Mouse (Mus musculus): ENCODE measurements around the gene Lhpp. TPM values are rescaled to one million over a fixed set of nuclear protein-coding genes. Genes with fewer than 3 reads are reported as not detected.

Lhpp gene
- total RNA-seq, 2 experiments from 2014 or later = 18.0 to 18.4 TPM

GRCm38 (mm10) chr7:132597251-132598041 is 13.0 kb upstream of the Lhpp start:
- peak in 1 of 2 experiments; percentile 34 for DNase-seq
- intact Hi-C loops (cut with DNase I) = no loop called here

DNA sequence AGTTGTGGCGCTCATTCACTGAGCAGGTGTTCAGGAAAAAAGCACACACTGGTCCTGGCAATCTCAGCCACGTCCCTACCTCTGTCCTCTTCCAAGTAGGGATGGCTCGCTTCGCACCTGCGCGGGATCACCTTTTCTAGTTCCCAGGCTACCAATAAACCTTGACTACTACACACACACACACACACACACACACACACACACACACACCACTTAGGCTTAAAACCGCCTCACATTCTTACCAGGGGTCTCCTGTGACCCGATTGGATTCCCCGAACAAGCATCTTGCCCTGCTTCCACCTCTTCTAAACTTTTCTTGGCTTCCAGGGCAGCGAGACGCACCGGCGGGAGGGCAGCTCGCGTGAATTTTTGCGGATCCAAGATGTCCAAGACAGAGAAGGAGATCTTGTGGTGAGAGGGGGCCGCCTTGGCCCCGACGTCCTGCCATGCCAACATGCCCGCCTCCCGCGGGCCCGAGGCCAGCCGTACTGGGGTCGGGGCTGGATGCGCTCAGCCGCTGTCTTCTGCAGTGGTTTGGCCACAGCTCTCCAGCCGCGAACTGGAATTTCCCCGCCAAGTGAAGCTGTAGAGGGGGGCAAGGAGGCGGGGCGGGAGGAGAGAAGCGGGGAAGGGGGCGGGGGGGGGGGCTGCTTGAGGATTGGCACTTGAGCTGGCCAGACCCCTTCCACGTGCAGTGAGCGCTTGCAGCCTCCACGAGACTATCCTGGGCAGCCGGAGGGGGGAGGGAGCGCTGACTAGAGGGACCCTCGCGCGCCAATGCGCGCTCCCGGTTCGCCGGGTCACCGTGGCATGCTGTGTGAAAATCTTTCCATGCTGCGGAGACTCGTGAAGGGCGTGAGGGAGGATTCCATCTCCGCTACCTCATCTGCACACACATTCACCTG is 11.1 kb upstream of the Lhpp start, which contains the start of gene Nkx1-2:
Gene Nkx1-2, minus strand, starts transcription at position 567 of the 905 bp plus-strand sequence.
- intact Hi-C loops (cut with DNase I) = no loop called here
- no peak for DNase-seq

DNA sequence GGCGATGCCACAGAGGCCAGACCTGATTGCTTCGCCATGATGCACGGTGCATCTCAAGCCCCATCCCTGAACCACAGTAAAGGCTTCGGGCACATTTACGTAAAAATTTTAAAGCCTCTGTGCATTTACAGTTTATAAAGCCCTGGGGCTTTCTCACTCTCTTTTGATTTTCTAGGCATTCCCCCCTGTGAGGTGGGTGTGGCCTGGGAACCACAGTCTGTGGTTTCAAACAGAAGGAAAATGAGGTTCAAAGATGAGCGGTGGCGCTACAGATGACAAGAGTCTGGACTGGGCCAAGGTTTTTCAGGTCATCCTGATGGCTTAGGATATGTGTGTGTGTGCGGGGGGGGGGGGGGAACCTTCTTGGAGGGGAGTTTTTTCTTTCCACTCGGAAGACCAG is 10.4 kb upstream of the Lhpp start:
- no peak for DNase-seq
- intact Hi-C loops (cut with DNase I) = no loop called here

- intact Hi-C loops (cut with DNase I) = no loop called here
- no peak for DNase-seq
Measured at GRCm38 (mm10) chr7:132600926-132601325, 9.5 kb upstream of the Lhpp start.

GRCm38 (mm10) chr7:132604720-132605119 is 5.7 kb upstream of the Lhpp start:
- no peak for DNase-seq
- intact Hi-C loops (cut with DNase I) = no loop called here

GRCm38 (mm10) chr7:132605689-132606088 is 4.7 kb upstream of the Lhpp start:
- intact Hi-C loops (cut with DNase I) = no loop called here

GRCm38 (mm10) chr7:132608316-132609020 is 2.0 kb upstream of the Lhpp start:
- intact Hi-C loops (cut with DNase I) = no loop called here
- DNase-seq = no peak

More at GRCm38 (mm10) chr7:132605689-132606088, 4.7 kb upstream of the Lhpp start:
- DNase-seq = no peak

DNA sequence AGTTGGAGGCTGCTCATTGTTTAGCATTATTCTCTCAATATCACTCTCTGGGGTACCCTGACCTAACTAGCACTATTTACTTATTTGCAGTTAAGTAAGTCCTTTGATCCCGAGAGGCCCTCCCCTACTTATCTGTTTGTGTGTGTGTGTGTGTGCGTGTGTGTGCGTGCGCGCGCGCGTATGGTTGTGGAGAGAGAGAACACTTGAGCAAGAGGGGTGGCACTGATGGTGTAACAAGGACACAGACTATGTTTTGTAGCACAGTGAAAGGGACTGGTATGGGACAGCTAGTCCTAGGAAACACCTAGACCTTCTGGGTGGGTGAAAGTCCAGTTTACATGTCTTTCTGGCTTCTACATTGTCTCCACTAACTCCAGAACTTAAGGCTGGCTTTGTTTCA is 1.1 kb downstream of the Lhpp start:
- intact Hi-C loops (cut with DNase I) = no loop called here
- DNase-seq = no peak

GRCm38 (mm10) chr7:132615346-132615745 is 4.9 kb downstream of the Lhpp start:
- DNase-seq = no peak

GRCm38 (mm10) chr7:132616391-132616790 is 6.0 kb downstream of the Lhpp start:
- intact Hi-C loops (cut with DNase I) = no loop called here
- DNase-seq = no peak

More at GRCm38 (mm10) chr7:132615346-132615745, 4.9 kb downstream of the Lhpp start:
- intact Hi-C loops (cut with DNase I) = no loop called here

GRCm38 (mm10) chr7:132617021-132617564 is 6.7 kb downstream of the Lhpp start:
- intact Hi-C loops (cut with DNase I) = no loop called here

GRCm38 (mm10) chr7:132619549-132619948 is 9.1 kb downstream of the Lhpp start:
- intact Hi-C loops (cut with DNase I) = no loop called here
- DNase-seq = no peak

More at GRCm38 (mm10) chr7:132617021-132617564, 6.7 kb downstream of the Lhpp start:
- DNase-seq = no peak

DNA sequence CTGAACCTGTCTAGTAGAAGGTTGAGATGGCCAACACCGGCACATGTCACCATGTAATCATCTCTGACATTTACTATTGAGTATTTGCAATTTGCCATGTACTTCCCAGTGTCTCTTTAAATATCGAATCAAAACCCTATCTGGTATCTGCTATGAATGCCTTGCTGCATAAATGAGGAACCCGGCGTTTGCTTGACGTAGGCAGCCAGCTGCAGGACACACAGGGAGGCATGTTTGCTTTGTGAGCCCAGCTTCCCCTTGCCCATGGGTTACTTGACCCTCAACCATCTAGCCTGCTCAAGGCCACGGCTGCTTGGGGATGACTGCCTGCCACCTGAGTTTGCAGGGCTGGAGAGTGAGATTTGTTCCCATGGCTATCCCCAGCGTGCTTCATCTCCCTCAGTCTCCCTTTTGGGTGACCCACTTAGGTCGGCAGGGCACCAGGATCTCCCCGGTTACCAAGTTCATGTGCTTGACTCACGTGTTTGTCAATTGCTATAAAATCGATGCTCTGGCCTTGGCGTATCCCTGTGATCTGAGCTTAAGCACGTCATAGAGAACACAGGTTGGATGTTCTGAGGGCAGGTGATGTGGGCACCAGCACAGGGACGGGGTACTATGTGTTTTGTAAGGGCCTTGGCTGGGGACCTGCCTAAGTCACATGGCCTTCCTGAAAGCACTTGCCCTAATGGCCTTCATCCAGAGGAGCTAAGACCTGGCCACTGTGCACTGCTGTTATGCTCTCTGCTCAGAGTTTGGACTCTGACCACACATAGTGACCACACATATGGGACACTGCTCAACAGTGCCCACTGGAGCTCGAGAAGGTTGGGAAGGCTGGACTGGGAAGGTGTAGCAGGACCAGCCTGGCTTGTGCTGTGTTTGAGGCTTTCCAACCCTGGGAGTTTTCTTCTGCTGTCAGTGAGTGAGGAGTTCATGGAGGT is 9.8 kb downstream of the Lhpp start:
- intact Hi-C loops (cut with DNase I) = no loop called here
- DNase-seq = no peak

DNA sequence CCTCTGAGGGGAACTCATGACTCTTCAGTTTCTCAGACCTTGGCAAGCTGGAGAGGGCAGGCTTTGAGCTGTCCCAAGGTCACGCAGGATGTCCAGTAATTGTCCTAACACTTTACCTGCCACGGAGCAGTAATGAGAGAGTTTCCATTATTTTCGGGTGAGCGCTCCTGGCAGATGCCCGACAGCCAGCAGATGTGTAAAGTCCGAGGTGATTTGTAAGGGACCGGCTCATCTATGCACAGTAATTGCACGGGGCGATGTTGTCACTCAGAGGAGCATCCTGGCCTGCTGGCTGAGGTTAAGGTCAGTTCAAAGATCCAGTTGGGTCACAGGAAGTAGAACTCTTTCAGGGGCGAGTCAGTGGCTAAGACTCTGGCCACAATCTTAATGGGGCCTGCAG is 13.7 kb downstream of the Lhpp start:
- intact Hi-C loops (cut with DNase I) = no loop called here
- DNase-seq = no peak

DNA sequence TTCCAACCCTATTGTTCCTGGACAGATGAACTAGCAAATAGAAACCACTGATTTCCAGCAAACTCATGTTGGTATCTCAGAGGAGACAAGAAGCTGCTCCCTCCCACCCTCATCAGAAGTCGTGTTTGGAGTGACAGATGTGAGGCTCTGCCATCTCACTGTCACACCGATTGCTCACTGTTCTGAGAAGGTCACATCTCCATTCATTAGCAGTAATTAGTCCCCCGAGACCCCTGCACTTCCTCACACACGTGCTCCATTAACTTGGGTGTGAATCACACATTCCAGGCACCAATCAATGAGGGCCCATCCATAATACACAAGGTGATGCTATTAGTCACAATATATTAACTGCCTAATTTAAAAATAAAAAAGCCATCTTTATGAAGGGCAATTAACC is 15.7 kb downstream of the Lhpp start:
- intact Hi-C loops (cut with DNase I) = no loop called here
- no peak for DNase-seq

- intact Hi-C loops (cut with DNase I) = no loop called here
- DNase-seq = peak; percentile 67 to 73
Measured at GRCm38 (mm10) chr7:132627448-132627847, 17.0 kb downstream of the Lhpp start.

GRCm38 (mm10) chr7:132631313-132631712 is 20.9 kb downstream of the Lhpp start:
- intact Hi-C loops (cut with DNase I) = no loop called here
- DNase-seq = no peak

DNA sequence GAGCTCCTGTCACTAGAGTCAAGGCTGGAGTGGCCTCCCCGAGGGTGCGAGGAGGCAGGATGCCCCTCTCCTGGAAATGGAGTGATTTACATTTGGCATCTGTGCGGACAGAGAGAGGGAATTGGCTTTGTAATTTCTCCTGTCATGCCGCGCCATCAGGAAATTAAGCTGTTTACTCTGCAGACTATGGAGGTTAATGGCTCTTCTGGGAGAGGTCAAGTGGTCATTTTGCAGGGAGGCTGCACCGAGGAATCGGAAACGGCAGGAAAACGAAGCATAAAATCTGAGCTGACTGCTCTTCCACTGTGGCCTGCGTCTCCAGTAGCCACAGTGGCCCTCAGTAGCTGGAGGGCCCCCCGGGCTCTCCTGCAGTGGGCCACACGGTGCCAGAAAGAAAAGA is 26.9 kb downstream of the Lhpp start:
- intact Hi-C loops (cut with DNase I) = loop anchor here (5.0 kb wide), 2 partner anchors 60 to 410 kb away; partner anchors contain the start of gene Oat
- no peak for DNase-seq

DNA sequence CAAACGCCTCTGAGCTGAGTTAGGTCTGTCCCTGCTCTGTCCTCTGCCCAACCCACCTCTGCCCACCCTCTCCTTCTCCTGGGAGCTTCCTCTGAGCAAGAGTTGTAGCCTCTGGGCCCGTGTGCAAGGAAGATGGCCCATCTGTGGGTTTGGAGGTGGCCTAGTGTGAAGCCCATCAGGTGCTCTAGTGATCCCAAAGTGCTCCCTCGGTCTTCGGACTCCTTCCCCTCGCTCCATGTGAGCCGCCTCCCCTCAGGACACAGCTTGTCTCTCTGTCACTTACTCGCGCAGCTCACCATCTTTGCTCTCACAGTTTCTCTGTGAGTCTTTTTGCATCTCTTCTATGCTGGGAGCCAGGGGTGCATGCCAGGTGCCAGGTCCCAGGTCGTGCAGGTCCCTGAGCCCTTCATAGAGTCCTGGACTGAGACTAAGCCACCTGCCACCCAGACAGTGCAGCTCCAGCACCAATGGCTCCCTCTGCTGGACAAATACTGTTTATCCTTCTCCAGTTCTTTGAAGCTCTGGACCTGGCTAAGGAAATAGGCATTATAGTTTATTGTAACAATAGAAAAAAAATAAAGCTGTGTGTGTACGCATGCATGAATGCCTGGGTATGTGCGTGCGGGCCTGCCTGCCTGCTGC is 28.1 kb downstream of the Lhpp start:
- peak; percentile 59 to 75 for DNase-seq
- intact Hi-C loops (cut with DNase I) = loop anchor here (5.0 kb wide), 2 partner anchors 61 to 411 kb away; partner anchors contain the start of gene Oat

All from heart, postnatal 10 days (tissue).